In the genomic region with DNA sequence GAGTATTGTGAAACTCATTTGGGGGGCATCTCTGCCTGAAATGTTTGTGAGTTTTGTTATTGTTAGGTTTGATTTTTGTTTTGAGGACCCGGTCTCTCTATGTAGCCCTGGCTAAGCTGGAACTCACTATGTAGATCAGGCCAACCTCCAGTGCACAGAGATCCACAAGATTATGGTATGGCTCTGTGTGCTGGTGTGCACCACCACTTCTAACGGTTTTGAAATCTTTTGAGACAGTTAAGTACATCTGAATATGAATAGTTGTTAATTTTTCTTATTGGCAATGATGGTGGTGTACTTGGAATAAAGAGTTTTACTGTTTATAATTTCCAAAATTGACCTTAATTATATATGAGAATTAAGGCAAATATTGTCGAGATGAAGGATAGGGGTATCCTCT, we compare ENCODE assay signal across 9 mouse cellular contexts. TPM values are rescaled to one million over a fixed set of nuclear protein-coding genes. Genes with fewer than 3 reads are reported as not detected.
A peak's percentile ranks its signal among the peaks of the same experiment; 100 is the strongest.
DNase-seq lines count a peak whose midpoint lies in the region; ATAC-seq and TF ChIP-seq lines count a peak whose summit lies in the region.
"Had no signal": no experiment of that assay in that cellular context is flagged by ENCODE, and none has a peak within 500 bp of the region (broad histone marks: within the 10 kb centered on the region; RNA-seq: fewer than 3 reads in every experiment).

No protein-coding gene starts in this region.

- no peak for TF ChIP-seq CTCF in heart, adult 2 months (IDR thresholded peaks at IDR 0.05)
- no peak for TF ChIP-seq CTCF in heart, postnatal 0 days (IDR thresholded peaks at IDR 0.05; ENCODE audit: low read depth)

- H3K79me2 ChIP-seq in heart, adult 2 months (replicated peaks; ENCODE audit: control insufficient read depth, insufficient read depth, low read length), result no peaks in the 10 kb centered on the region

- WGBS in heart, adult 2 months, result 44% methylated on average over 3 of the region's 3 CpGs
- 28% methylated on average over 3 of the region's 3 CpGs for WGBS in heart, postnatal 0 days
- WGBS in liver, embryonic 16.5 days (ENCODE audit: insufficient replicate concordance), result 26% methylated on average over 3 of the region's 3 CpGs

- peak overlapping the region; percentile 72 for H3K4me3 ChIP-seq in heart, adult 2 months
- H3K4me3 ChIP-seq in ES-E14 (ENCODE audit: insufficient read depth in 1 of 2, low read depth in 1 of 2, low read length in 2 of 2, poor library complexity in 1 of 2, severe bottlenecking in 1 of 2), result peak overlapping the region; percentile 72 to 100
- H3K4me3 ChIP-seq in heart, postnatal 0 days (ENCODE audit: low read depth, low read length), result peak overlapping the region; percentile 76
- peak overlapping the region; percentile 61 for H3K4me3 ChIP-seq in liver, embryonic 16.5 days (ENCODE audit: low read depth, low read length)

- no peaks in the 10 kb centered on the region; the same call in 1 of the 2 replicates for H3K4me1 ChIP-seq in heart, adult 2 months (ENCODE audit: control insufficient read depth, insufficient read depth, low read length)
- H3K4me1 ChIP-seq in ES-E14 (ENCODE audit: control insufficient read depth in 2 of 2, insufficient read depth in 2 of 2, low read length in 2 of 2, poor library complexity in 1 of 2), result no peaks in the 10 kb centered on the region
- H3K4me1 ChIP-seq in heart, postnatal 0 days (ENCODE audit: control insufficient read depth, insufficient read depth), result peaks cover 11% of the 10 kb centered on the region; the same call in 1 of the 2 replicates
- H3K4me1 ChIP-seq in liver, embryonic 16.5 days (ENCODE audit: control insufficient read depth, low read depth, low read length), result no peaks in the 10 kb centered on the region

- intact Hi-C loops in heart, adult 2 months (cut with DNase I), result loop anchor here (5.0 kb wide), 1 partner anchor 55 kb away; the partner anchor contains the start of gene Zfp445
- intact Hi-C loops in heart, postnatal 14 days (cut with DNase I), result no loop called here
- intact Hi-C loops in left cerebral cortex, postnatal 4 days (cut with DNase I), result no loop called here

- TF ChIP-seq POLR2A in heart, adult 2 months (IDR thresholded peaks at IDR 0.05; ENCODE audit: insufficient read depth, low read depth, low read length), result no peak

- H3K27ac ChIP-seq in heart, adult 2 months, result no peak overlapping the region
- H3K27ac ChIP-seq in ES-E14 (ENCODE audit: insufficient read depth, low read depth, low read length, poor library complexity, severe bottlenecking), result no peak overlapping the region
- no peak overlapping the region for H3K27ac ChIP-seq in heart, postnatal 0 days (ENCODE audit: low read depth)
- no peak overlapping the region for H3K27ac ChIP-seq in liver, embryonic 16.5 days (ENCODE audit: low read length)

- no peak for ATAC-seq in heart, postnatal 0 days (ENCODE audit: insufficient read depth, low read depth)
- ATAC-seq in liver, embryonic 16.5 days (ENCODE audit: low read depth), result no peak

- no peaks in the 10 kb centered on the region for H3K9me3 ChIP-seq in ES-E14 (ENCODE audit: control insufficient read depth, insufficient read depth, low read depth, low read length)
- H3K9me3 ChIP-seq in heart, postnatal 0 days (replicated peaks; ENCODE audit: control insufficient read depth, low read length), result no peaks in the 10 kb centered on the region
- H3K9me3 ChIP-seq in liver, embryonic 16.5 days (replicated peaks; ENCODE audit: control insufficient read depth, low read length), result no peaks in the 10 kb centered on the region

- DNase-seq in heart, adult 2 months, result no peak
- no peak for DNase-seq in heart, postnatal 14 days
- no peak for DNase-seq in ES-E14 (ENCODE audit: low read depth, low spot score)
- no peak for DNase-seq in heart, postnatal 0 days (ENCODE audit: low spot score)
- no peak for DNase-seq in right cerebral cortex, postnatal 14 days
- DNase-seq in left cerebral cortex, postnatal 4 days, result no peak
- no peak for DNase-seq in embryo, embryonic 10.5 days (ENCODE audit: low spot score)

- H3K4me2 ChIP-seq in heart, postnatal 0 days (ENCODE audit: low read depth, low read length), result peak overlapping the region; percentile 85
- H3K4me2 ChIP-seq in liver, embryonic 16.5 days (ENCODE audit: low read depth, low read length), result peak overlapping the region; percentile 65

- in situ Hi-C loops in ES-E14 (cut with MboI; ENCODE audit: low sequenced_read_pairs in 2 of 2, unreplicated experiment in 2 of 2), result no loop called here

- peaks cover 2% of the 10 kb centered on the region for H3K36me3 ChIP-seq in heart, adult 2 months (ENCODE audit: control insufficient read depth, insufficient read depth, low read length)
- H3K36me3 ChIP-seq in ES-E14 (ENCODE audit: control insufficient read depth, insufficient read depth, low read length, poor library complexity, severe bottlenecking), result peaks cover 18% of the 10 kb centered on the region
- peaks cover 27% of the 10 kb centered on the region for H3K36me3 ChIP-seq in heart, postnatal 0 days (replicated peaks; ENCODE audit: control insufficient read depth, insufficient read depth, low read length)
- no peaks in the 10 kb centered on the region for H3K36me3 ChIP-seq in liver, embryonic 16.5 days (ENCODE audit: control insufficient read depth, insufficient read depth)

- TF ChIP-seq EP300 in heart, adult 2 months (IDR thresholded peaks at IDR 0.05; ENCODE audit: insufficient read depth, low read depth, low read length), result no peak
- no peak for TF ChIP-seq EP300 in heart, postnatal 0 days (IDR thresholded peaks at IDR 0.05; ENCODE audit: low read depth)

- no peaks in the 10 kb centered on the region for H3K27me3 ChIP-seq in heart, adult 2 months (ENCODE audit: control insufficient read depth, insufficient read depth, low read length)
- peaks cover 6% of the 10 kb centered on the region; the same call in 1 of the 2 replicates for H3K27me3 ChIP-seq in heart, postnatal 0 days (ENCODE audit: control insufficient read depth, insufficient read depth, low read length)
- peaks cover 17% of the 10 kb centered on the region for H3K27me3 ChIP-seq in liver, embryonic 16.5 days (ENCODE audit: control insufficient read depth, insufficient read depth, low read depth, low read length)

- H3K9ac ChIP-seq in heart, adult 2 months (ENCODE audit: low read depth, low read length), result no peak overlapping the region
- no peak overlapping the region for H3K9ac ChIP-seq in ES-E14 (ENCODE audit: insufficient read depth, low read depth, low read length, poor library complexity, severe bottlenecking)
- H3K9ac ChIP-seq in heart, postnatal 0 days (replicated peaks; ENCODE audit: low read depth, low read length), result peak overlapping the region; percentile 86; the same call in 1 of the 2 replicates
- no peak overlapping the region; the same call in 1 of the 2 replicates for H3K9ac ChIP-seq in liver, embryonic 16.5 days (ENCODE audit: low read depth, low read length)

TF ChIP-seq in ES-E14, 5 proteins besides CTCF, POLR2A, EP300 and RAD21 (continues in another document):
- TF ChIP-seq MAFK (IDR thresholded peaks at IDR 0.05; ENCODE audit: insufficient read depth, low read depth, low read length) (no peak), CHD2 (IDR thresholded peaks at IDR 0.05; ENCODE audit: low read depth, low read length) (no peak), ZNF384 (IDR thresholded peaks at IDR 0.05; ENCODE audit: low read depth, low read length) (no peak), ZC3H11A (IDR thresholded peaks at IDR 0.05; ENCODE audit: borderline replicate concordance, low read depth, low read length) (no peak)

RNA-seq across cellular contexts. Expression of gene Zfp105, which starts 0.4 kb away (rescaled TPM):
- total RNA-seq in heart, adult 2 months (2021), result 1 to 10 TPM; 1.7 to 2.1 TPM
- polyA plus RNA-seq in heart, adult 2 months (2012; rRNA removed), result 0.86 and 0.91 TPM in 2 replicates
- 1 to 10 TPM; 3.0 to 3.1 TPM for total RNA-seq in heart, postnatal 14 days (2021)
- 13.5 and 16.8 TPM in 2 replicates for total RNA-seq in ES-E14 (2012; rRNA removed)
- 2.2 and 6.9 TPM in 2 replicates for total RNA-seq in heart, postnatal 0 days (2014; rRNA removed; ENCODE audit: low replicate concordance)
- 7.2 and 7.8 TPM in 2 replicates for polyA plus RNA-seq in heart, postnatal 0 days (2015; fragmentation: Nextera tagmentation; extraction: Ambion mirVana)
- polyA plus RNA-seq in liver, embryonic 16.5 days (2015; fragmentation: Nextera tagmentation; extraction: Ambion mirVana), result 1.6 and 1.8 TPM in 2 replicates
- total RNA-seq in left cerebral cortex, postnatal 4 days (2021), result 10 to 100 TPM; 10.6 to 11.7 TPM
- total RNA-seq: hematopoietic stem cell, adult 5-6 weeks had no signal

RNA-seq across cellular contexts. Expression of gene 1110059G10Rik, which starts 28.4 kb away (rescaled TPM):
- 10 to 100 TPM; 16.1 to 18.9 TPM for total RNA-seq in heart, adult 2 months (2021)
- polyA plus RNA-seq in heart, adult 2 months (2012; rRNA removed), result 3.0 and 5.3 TPM in 2 replicates
- 10 to 100 TPM; 18.4 to 19.2 TPM for total RNA-seq in heart, postnatal 14 days (2021)
- 3.2 and 5.6 TPM in 2 replicates for total RNA-seq in ES-E14 (2012; rRNA removed)
- 0.84 and 13.5 TPM in 2 replicates for total RNA-seq in heart, postnatal 0 days (2014; rRNA removed; ENCODE audit: low replicate concordance)
- 27.1 and 31.1 TPM in 2 replicates for polyA plus RNA-seq in heart, postnatal 0 days (2015; fragmentation: Nextera tagmentation; extraction: Ambion mirVana)
- polyA plus RNA-seq in liver, embryonic 16.5 days (2015; fragmentation: Nextera tagmentation; extraction: Ambion mirVana), result 12.0 and 14.0 TPM in 2 replicates
- total RNA-seq in left cerebral cortex, postnatal 4 days (2021), result 10 to 100 TPM; 20.9 to 26.7 TPM

RNA-seq across cellular contexts. Expression of gene Kif15, which starts 28.4 kb away (rescaled TPM):
- under 1 TPM; 0.13 to 0.34 TPM for total RNA-seq in heart, adult 2 months (2021)
- polyA plus RNA-seq in heart, adult 2 months (2012; rRNA removed), result 0.21 and 1.3 TPM in 2 replicates
- 1 to 10 TPM; 2.9 to 4.1 TPM for total RNA-seq in heart, postnatal 14 days (2021)
- 81.6 and 91.4 TPM in 2 replicates for total RNA-seq in ES-E14 (2012; rRNA removed)
- 18.3 and 38.2 TPM in 2 replicates for total RNA-seq in heart, postnatal 0 days (2014; rRNA removed; ENCODE audit: low replicate concordance)
- polyA plus RNA-seq in heart, postnatal 0 days (2015; fragmentation: Nextera tagmentation; extraction: Ambion mirVana), result 5.3 and 6.1 TPM in 2 replicates
- polyA plus RNA-seq in liver, embryonic 16.5 days (2015; fragmentation: Nextera tagmentation; extraction: Ambion mirVana), result 26.9 and 30.4 TPM in 2 replicates
- 1 to 10 TPM; 6.3 to 6.7 TPM for total RNA-seq in left cerebral cortex, postnatal 4 days (2021)

RNA-seq across cellular contexts. Expression of gene Zkscan7, which starts 37.0 kb away (rescaled TPM):
- total RNA-seq in heart, adult 2 months (2021), result 1 to 10 TPM; 4.7 to 5.9 TPM
- polyA plus RNA-seq in heart, adult 2 months (2012; rRNA removed), result 2.6 and 4.1 TPM in 2 replicates
- total RNA-seq in heart, postnatal 14 days (2021), result 1 to 10 TPM; 4.8 to 5.0 TPM
- 1.4 and 2.3 TPM in 2 replicates for total RNA-seq in ES-E14 (2012; rRNA removed)
- 3.9 and 5.4 TPM in 2 replicates for total RNA-seq in heart, postnatal 0 days (2014; rRNA removed; ENCODE audit: low replicate concordance)
- polyA plus RNA-seq in heart, postnatal 0 days (2015; fragmentation: Nextera tagmentation; extraction: Ambion mirVana), result 1.4 and 1.5 TPM in 2 replicates
- polyA plus RNA-seq in liver, embryonic 16.5 days (2015; fragmentation: Nextera tagmentation; extraction: Ambion mirVana), result 0.69 and 1.0 TPM in 2 replicates
- 1 to 10 TPM; 6.3 to 6.9 TPM for total RNA-seq in left cerebral cortex, postnatal 4 days (2021)

RNA-seq across cellular contexts. Expression of gene Zfp445, which starts 56.6 kb away (rescaled TPM):
- total RNA-seq in heart, adult 2 months (2021), result 100 to 1,000 TPM in 1 of 2 experiments, 10 to 100 TPM in 1; 64.6 to 100 TPM
- polyA plus RNA-seq in heart, adult 2 months (2012; rRNA removed), result 31.1 and 79.7 TPM in 2 replicates
- total RNA-seq in heart, postnatal 14 days (2021), result 100 to 1,000 TPM; 109 to 113 TPM
- total RNA-seq in ES-E14 (2012; rRNA removed), result 80.8 and 84.1 TPM in 2 replicates
- total RNA-seq in heart, postnatal 0 days (2014; rRNA removed; ENCODE audit: low replicate concordance), result 51.3 and 72.3 TPM in 2 replicates
- 19.0 and 24.6 TPM in 2 replicates for polyA plus RNA-seq in heart, postnatal 0 days (2015; fragmentation: Nextera tagmentation; extraction: Ambion mirVana)
- 19.4 and 20.3 TPM in 2 replicates for polyA plus RNA-seq in liver, embryonic 16.5 days (2015; fragmentation: Nextera tagmentation; extraction: Ambion mirVana)
- total RNA-seq in left cerebral cortex, postnatal 4 days (2021), result 100 to 1,000 TPM; 202 to 204 TPM
